15 mouse cellular contexts compared by ENCODE assay signal in genomic region chr12:94645302-94645701, GRCm38 (mm10).
DNase-seq lines count a peak whose midpoint lies in the region.
"Had no signal": no experiment of that assay in that cellular context is flagged by ENCODE, and none has a peak within 500 bp of the region (broad histone marks: within the 10 kb centered on the region; RNA-seq: fewer than 3 reads in every experiment).

No protein-coding gene starts in this region.

- H3K27ac ChIP-seq in embryonic facial prominence, embryonic 10.5 days (replicated peaks), result no peak overlapping the region
- H3K27ac ChIP-seq: embryonic facial prominence, embryonic 12.5 days; forebrain, embryonic 10.5 days; heart, embryonic 15.5 days; limb, embryonic 10.5 days; liver, embryonic 14.5 days; neural tube, embryonic 13.5 days had no signal

- no peak overlapping the region for H3K4me3 ChIP-seq in embryonic facial prominence, embryonic 10.5 days
- H3K4me3 ChIP-seq: embryonic facial prominence, embryonic 12.5 days; forebrain, embryonic 10.5 days; heart, embryonic 15.5 days; limb, embryonic 10.5 days; neural tube, embryonic 13.5 days had no signal

- WGBS in embryonic facial prominence, embryonic 10.5 days, result 77% methylated on average over 2 of the region's 2 CpGs

- DNase-seq in frontal cortex, adult 2 months (ENCODE audit: extremely low spot score in 1 of 2, low spot score in 1 of 2), result peak; percentile 53 to 62
- DNase-seq in frontal cortex, postnatal 10 days (ENCODE audit: low spot score in 2 of 2), result no peak
- DNase-seq in brain, adult 2 months (ENCODE audit: low read depth, low spot score), result peak; percentile 80
- peak; percentile 9 for DNase-seq in cerebellum, adult 9-10 months
- peak; percentile 2 to 28 for DNase-seq in left cerebral cortex, postnatal 14 days (ENCODE audit: low spot score in 2 of 2)
- DNase-seq in embryonic facial prominence, embryonic 10.5 days (ENCODE audit: low spot score), result no peak
- no peak for DNase-seq in spleen, postnatal 14 days (ENCODE audit: low spot score in 2 of 2)
- DNase-seq: retina, postnatal 1 day; thymus, postnatal 14 days had no signal

- no peaks in the 10 kb centered on the region for H3K27me3 ChIP-seq in embryonic facial prominence, embryonic 10.5 days (replicated peaks; ENCODE audit: low read depth, poor library complexity, severe bottlenecking)
- H3K27me3 ChIP-seq: embryonic facial prominence, embryonic 12.5 days; heart, embryonic 15.5 days; neural tube, embryonic 13.5 days had no signal

- intact Hi-C loops in left cerebral cortex, postnatal 14 days (cut with DNase I), result no loop called here

- H3K36me3 ChIP-seq in embryonic facial prominence, embryonic 10.5 days (replicated peaks), result no peaks in the 10 kb centered on the region
- H3K36me3 ChIP-seq: embryonic facial prominence, embryonic 12.5 days; forebrain, embryonic 10.5 days; heart, embryonic 15.5 days; limb, embryonic 10.5 days; neural tube, embryonic 13.5 days had no signal

- H3K9me3 ChIP-seq in embryonic facial prominence, embryonic 10.5 days, result no peaks in the 10 kb centered on the region
- H3K9me3 ChIP-seq: embryonic facial prominence, embryonic 12.5 days; forebrain, embryonic 10.5 days; heart, embryonic 15.5 days; limb, embryonic 10.5 days; neural tube, embryonic 13.5 days had no signal

- H3K4me1 ChIP-seq in embryonic facial prominence, embryonic 10.5 days, result no peaks in the 10 kb centered on the region
- H3K4me1 ChIP-seq: embryonic facial prominence, embryonic 12.5 days; forebrain, embryonic 10.5 days; heart, embryonic 15.5 days; limb, embryonic 10.5 days; neural tube, embryonic 13.5 days had no signal

Comparison
In these comparisons a context has a peak if more than half of its experiments do, and no peak if none do; other contexts are left out.
1. DNase-seq: peak in frontal cortex, adult 2 months (2 of 2), brain, adult 2 months (single experiment), cerebellum, adult 9-10 months (single experiment) and left cerebral cortex, postnatal 14 days (2 of 2); none in frontal cortex, postnatal 10 days (0 of 2), embryonic facial prominence, embryonic 10.5 days (single experiment) and spleen, postnatal 14 days (0 of 2).